Mouse (Mus musculus): ENCODE measurements at regions not wholly inside any gene's neighbourhood (a gene's known extent, or its start where the extent isn't known, plus 50 kb on each side); places are given as distances from the start of the nearest gene placed in this dataset.
A peak's percentile ranks its signal among the peaks of the same experiment; 100 is the strongest.

- DNase-seq: no peak
- intact Hi-C loops (cut with DNase I): no loop called here
Measured at GRCm38 (mm10) chr1:89288001-89288400, 166.6 kb upstream of the Agap1 start.

GRCm38 (mm10) chr1:89288921-89289320 lies 165.7 kb upstream of the Agap1 start:
- intact Hi-C loops (cut with DNase I): no loop called here
- DNase-seq: no peak

DNA sequence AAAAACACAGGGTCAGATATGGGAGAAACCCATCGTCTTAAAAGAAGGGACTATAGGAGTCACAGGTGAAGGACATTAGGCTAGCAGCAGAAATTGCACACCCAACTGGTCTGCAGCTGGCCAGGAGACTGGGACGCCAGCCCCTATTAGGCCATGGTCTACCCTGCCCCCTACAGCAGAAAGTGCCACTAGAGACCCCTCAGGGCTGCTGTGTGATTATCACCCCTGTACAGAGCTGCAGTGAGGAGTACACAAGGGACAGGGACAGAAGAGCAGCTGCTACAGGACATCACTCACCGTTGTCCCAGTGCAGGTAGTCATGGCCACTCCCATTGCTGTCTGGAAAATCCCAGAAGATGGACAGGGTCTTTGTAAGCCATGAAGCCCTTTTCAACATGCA lies 157.9 kb upstream of the Agap1 start:
- DNase-seq: no peak
- intact Hi-C loops (cut with DNase I): no loop called here

DNA sequence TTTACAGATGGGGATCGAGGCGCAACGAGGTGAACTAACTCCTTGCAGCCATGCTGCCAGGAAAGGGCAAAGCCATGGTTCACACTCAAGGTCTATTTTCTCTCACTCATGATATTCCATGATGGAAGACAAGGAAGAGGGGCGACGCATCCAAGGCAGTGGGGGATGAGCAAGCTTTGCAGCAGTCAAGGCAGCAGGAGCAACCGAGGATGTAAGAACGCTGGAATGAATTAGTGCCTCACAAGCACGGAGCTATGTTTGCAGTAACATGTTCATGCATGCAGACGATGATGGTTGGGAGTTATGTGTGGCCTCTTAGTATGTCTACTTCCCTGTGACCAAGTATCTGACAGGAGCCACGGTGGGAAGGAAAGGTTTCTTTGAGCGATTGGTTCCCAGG lies 156.8 kb upstream of the Agap1 start:
- intact Hi-C loops (cut with DNase I): no loop called here
- DNase-seq: no peak

DNA sequence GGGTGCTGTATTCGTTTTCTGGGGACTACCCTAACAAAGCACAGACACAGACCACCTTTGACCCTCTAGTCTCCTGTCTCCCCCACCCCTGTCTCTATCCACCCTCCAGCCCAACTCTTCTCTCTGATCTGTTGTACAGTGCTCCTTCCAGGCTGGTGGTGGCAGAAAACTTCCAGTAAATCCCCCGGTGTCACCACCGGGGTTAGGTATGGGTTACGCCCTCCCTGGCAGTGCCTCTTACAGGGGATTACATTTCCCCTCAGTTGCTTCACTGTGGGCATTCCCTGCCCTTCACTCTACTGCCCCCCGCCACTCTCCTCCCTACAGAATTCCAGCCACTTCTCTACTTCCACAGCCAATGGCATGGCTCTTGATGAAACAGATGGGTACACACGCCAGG lies 153.5 kb upstream of the Agap1 start:
- intact Hi-C loops (cut with DNase I): no loop called here

GRCm38 (mm10) chr1:89302368-89302951 lies 152.1 kb upstream of the Agap1 start:
- intact Hi-C loops (cut with DNase I): no loop called here
- DNase-seq: peak; percentile 56

More for the DNA sequence above, 153.5 kb upstream of the Agap1 start:
- DNase-seq: no peak

- no peak for DNase-seq
- intact Hi-C loops (cut with DNase I): no loop called here
Measured at GRCm38 (mm10) chr1:89305171-89305570, 149.4 kb upstream of the Agap1 start.

GRCm38 (mm10) chr1:89308788-89309187 lies 145.8 kb upstream of the Agap1 start:
- peak; percentile 76 for DNase-seq

GRCm38 (mm10) chr1:89313064-89313463 lies 141.5 kb upstream of the Agap1 start:
- intact Hi-C loops (cut with DNase I): no loop called here
- DNase-seq: no peak

More at GRCm38 (mm10) chr1:89308788-89309187, 145.8 kb upstream of the Agap1 start:
- intact Hi-C loops (cut with DNase I): no loop called here

GRCm38 (mm10) chr1:89317897-89318296 lies 136.7 kb upstream of the Agap1 start:
- DNase-seq: no peak
- intact Hi-C loops (cut with DNase I): no loop called here

GRCm38 (mm10) chr1:89318663-89319062 lies 135.9 kb upstream of the Agap1 start:
- DNase-seq: no peak
- intact Hi-C loops (cut with DNase I): no loop called here

DNA sequence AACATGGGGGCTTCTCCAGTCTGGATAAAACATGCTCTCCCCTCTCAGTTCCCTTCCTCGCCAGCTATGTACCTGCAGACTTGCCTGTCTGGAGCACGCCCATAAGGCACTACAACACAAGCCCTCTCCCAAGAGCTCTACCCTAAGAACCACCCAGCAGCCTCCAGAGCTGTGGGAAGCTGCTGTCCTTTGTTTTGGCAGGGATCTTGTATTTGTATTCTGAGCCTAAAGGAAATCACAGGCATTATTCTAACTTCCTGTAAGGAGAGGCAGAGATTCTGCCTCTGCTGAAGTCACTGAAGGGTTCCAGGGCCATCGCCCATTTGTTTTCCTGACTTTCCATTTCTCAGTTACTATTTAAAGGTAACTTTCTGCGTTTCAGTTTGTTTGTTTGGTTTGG lies 132.0 kb upstream of the Agap1 start:
- intact Hi-C loops (cut with DNase I): no loop called here
- no peak for DNase-seq

DNA sequence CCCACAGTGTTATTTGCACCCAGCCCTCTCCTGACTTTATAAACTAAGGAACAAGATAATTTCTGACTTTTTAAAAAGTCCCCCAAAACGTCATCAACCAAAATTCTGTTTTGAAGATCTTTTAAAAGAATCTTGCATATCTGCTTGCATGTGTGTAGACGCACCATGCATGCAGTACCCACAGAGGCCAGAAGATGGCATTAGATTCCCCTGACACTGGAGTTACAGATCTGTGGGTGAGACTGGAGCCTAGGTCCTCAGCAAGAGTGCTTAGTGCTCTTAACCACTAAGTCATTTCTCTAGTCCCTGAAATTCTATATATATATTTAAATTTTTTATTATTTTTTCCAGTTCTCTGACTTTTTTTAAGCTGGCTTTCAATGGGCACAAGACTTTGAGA lies 131.5 kb upstream of the Agap1 start:
- DNase-seq: peak; percentile 59
- intact Hi-C loops (cut with DNase I): no loop called here

GRCm38 (mm10) chr1:89331352-89331751 lies 123.3 kb upstream of the Agap1 start:
- no peak for DNase-seq

GRCm38 (mm10) chr1:89332676-89333075 lies 121.9 kb upstream of the Agap1 start:
- intact Hi-C loops (cut with DNase I): no loop called here
- no peak for DNase-seq

More at GRCm38 (mm10) chr1:89331352-89331751, 123.3 kb upstream of the Agap1 start:
- intact Hi-C loops (cut with DNase I): no loop called here

- DNase-seq: no peak
- intact Hi-C loops (cut with DNase I): no loop called here
Measured at GRCm38 (mm10) chr1:89337861-89338260, 116.7 kb upstream of the Agap1 start.

DNA sequence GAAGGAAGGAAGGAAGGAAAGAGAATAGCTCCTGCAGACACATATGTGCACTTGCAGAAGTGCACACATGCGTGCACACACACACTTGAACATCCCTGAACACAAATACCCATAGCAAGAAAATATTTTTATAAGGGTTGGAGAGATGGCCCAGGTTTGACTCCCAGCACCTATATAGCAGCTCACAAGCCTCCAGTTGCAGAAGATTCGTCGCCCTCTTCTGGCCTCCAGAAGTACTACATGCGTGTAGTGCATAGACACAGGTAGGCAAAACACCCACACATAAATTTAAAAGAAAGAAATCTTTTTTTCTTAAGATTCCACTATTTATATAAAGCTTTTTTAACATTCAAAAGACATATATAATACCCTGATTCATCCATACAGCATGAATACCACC lies 111.8 kb upstream of the Agap1 start:
- intact Hi-C loops (cut with DNase I): no loop called here

DNA sequence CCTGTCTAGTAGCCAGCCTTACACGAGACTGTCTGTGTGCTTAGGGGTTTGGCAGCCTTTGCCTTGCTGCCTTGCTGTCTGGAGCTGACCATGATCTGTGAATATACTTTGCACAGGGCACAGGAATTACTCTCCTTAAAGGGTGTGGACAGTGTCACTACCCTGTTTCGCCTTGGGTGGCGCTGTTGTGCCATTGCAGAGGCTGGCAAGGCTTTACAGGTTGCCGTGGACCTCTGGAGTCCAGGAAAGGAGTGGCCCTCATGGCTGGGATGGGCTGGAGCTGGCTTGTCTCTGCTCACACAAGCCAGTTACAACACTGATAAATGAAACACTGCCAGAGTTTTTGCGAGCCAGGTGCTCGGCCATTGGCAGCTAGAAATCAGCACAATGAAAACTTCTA lies 110.1 kb upstream of the Agap1 start:
- DNase-seq: peak; percentile 53
- intact Hi-C loops (cut with DNase I): no loop called here

More for the DNA sequence above, 111.8 kb upstream of the Agap1 start:
- peak; percentile 13 for DNase-seq

DNA sequence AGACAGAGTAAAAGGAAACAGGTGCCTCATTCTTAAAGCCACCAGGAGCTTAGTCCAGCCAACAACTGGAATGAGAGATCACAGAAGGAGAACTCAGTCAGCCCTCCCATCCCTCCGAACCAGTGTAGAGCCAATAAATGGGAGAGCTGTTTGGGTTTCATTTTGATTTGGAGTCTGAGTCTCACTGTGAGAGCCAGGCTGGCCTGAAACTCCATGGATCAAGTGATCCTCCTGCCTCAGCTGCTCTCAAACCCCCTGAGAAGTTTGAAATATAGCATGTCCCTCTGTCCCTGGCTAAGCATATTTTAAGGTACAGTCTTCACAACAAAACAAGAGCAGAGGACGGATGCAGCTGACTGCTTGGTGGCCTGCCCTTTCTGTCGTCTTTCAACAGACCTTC lies 107.3 kb upstream of the Agap1 start:
- intact Hi-C loops (cut with DNase I): no loop called here
- no peak for DNase-seq

GRCm38 (mm10) chr1:89352936-89353335 lies 101.7 kb upstream of the Agap1 start:
- intact Hi-C loops (cut with DNase I): no loop called here
- DNase-seq: no peak

DNA sequence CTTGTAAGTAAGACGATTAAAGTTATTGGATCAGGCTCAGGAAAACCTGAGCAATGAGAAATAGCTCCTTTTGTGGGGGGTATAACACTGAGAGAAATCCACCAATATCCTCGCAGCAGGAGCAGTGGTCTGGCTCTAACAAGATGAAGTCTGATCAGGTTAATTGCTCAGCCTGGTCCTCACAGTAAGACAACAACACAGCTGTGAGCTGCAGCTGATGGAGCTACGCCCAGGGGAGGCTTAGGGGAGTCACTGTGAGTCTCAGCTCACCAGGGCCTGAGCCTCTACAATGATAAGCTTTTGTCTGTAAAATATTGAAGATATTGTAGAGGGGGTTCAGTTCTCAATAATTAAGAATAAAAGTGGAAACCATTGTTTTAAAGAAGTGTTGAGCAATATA lies 95.3 kb upstream of the Agap1 start:
- intact Hi-C loops (cut with DNase I): no loop called here
- no peak for DNase-seq

GRCm38 (mm10) chr1:89364547-89365305 lies 89.9 kb upstream of the Agap1 start:
- intact Hi-C loops (cut with DNase I): no loop called here
- DNase-seq: peak; percentile 53
